Comparison of ENCODE assay signal across 13 mouse cellular contexts in the genomic region with DNA sequence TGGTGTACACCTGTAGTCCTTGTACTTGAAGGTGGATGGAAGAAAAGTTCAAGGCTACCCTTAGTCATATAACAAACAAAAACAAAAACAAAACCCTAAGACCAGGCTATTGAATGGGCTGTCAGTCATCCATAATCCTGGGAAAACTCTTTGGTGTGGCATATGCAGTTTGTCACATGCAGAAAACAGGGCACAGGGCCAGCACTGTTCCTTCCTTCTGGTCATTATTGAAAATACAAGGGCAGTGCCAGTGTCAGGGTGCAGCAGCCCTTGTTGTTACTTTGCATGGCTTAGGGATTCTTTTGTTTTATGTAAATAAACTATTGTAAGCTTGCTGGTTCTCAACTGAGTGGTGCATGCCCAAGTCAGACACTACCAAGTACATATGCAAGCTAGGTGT.
"Had no signal": no experiment of that assay in that cellular context is flagged by ENCODE, and none has a peak within 500 bp of the region (broad histone marks: within the 10 kb centered on the region; RNA-seq: fewer than 3 reads in every experiment).

No protein-coding gene starts in this region.

- DNase-seq: lung, adult 18-20 months; lung, embryonic 14.5 days; lung, postnatal 10 days; lung, postnatal 4 days; midbrain, embryonic 14.5 days; retina, postnatal 1 day; right cerebral cortex, adult 18-20 months; right cerebral cortex, postnatal 25 days; right cerebral cortex, postnatal 4 days; spleen, adult 18-20 months; thymus, adult 18-20 months; thymus, postnatal 14 days; thymus, postnatal 36 days had no signal
